Mouse (Mus musculus) myocyte (in vitro differentiated cells): ENCODE measurements around the gene Siglec1.

Experiments
- E2F4 ChIP-seq: IDR thresholded peaks from one replicate; pipeline ENCODE4 v1.6.1; 2011; ENCODE audit warnings: mild to moderate bottlenecking, control low read depth, moderate library complexity; ENCODE audit not compliant: insufficient read depth
- POLR2A ChIP-seq: IDR thresholded peaks from one replicate; pipeline ENCODE4 v1.6.1; 2011; ENCODE audit warnings: low read depth, mild to moderate bottlenecking, control low read depth, moderate library complexity; ENCODE audit not compliant: insufficient read length
- SRF ChIP-seq: IDR thresholded peaks from one replicate; pipeline ENCODE4 v1.6.1; 2011; ENCODE audit warnings: low read depth; ENCODE audit not compliant: control insufficient read depth, insufficient read length
- TCF12 ChIP-seq: IDR thresholded peaks from one replicate; pipeline ENCODE4 v1.6.1; 2011; ENCODE audit warnings: mild to moderate bottlenecking, control low read depth; ENCODE audit not compliant: poor library complexity, insufficient read depth, severe bottlenecking

DNA sequence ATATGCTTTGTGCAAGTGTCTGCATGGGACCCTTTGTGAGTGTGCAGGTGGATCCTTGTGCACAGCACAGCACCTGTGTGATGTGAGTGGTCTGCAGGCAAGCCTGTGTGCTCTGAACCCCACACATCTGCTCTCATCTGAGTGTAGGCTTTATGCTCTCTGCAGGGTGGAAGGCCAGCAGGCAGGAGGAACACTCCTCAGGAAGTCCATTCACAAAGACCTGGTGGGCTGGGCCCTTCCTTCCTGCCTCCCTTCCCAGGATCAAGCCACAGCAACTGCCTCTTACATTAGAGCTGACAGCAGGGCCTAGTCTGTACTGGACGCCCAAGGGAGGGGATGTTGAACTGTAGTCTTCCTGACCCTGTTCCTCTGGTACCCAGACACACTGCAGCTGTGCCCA lies 47.8 kb upstream of the Siglec1 start:
- no peak for TF ChIP-seq TCF12
- TF ChIP-seq SRF = no peak
- no peak for TF ChIP-seq POLR2A
- TF ChIP-seq E2F4 = no peak
